Mouse (Mus musculus): Measurements from ENCODE around the gene Usp10. TPM values are rescaled to one million over a fixed set of nuclear protein-coding genes. Genes with fewer than 3 reads are reported as not detected.

Usp10 gene
- total RNA-seq, 2 experiments from 2014 or later: 100 to 113 TPM

- DNase-seq: no peak
Measured at GRCm38 (mm10) chr8:119958076-119958475, 47.9 kb downstream of the Usp10 start.

- DNase-seq: peak; percentile 45 to 47
Measured at GRCm38 (mm10) chr8:119960531-119961104, 50.5 kb downstream of the Usp10 start.

GRCm38 (mm10) chr8:119964859-119965258 is 54.7 kb downstream of the Usp10 start:
- DNase-seq: no peak

DNA sequence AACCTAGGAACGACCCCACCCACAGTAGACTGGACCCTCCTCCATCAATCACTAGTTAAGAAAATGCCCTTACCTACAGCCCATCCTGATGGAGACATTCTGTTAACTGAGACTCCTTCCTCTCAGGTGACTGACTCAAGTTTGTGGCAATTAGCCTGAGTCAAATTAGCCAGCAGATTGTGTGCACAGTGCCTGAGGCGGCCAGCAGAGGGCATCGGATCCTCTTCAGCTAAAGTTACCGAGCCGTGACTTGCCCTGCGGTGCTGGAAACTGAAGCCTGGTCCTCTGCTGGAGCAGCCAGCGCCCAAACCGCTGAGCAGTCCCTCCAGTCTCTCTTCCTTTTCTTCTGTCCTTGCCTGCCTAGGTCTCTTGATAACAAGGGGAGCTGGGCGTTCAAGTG is 57.3 kb downstream of the Usp10 start:
- no peak for DNase-seq

GRCm38 (mm10) chr8:119970169-119970568 is 60.0 kb downstream of the Usp10 start:
- peak; percentile 24 to 54 for DNase-seq

GRCm38 (mm10) chr8:119972558-119972957 is 62.4 kb downstream of the Usp10 start:
- DNase-seq: no peak

GRCm38 (mm10) chr8:119978770-119979381 is 68.7 kb downstream of the Usp10 start:
- DNase-seq: peak in 1 of 2 experiments; percentile 47

DNA sequence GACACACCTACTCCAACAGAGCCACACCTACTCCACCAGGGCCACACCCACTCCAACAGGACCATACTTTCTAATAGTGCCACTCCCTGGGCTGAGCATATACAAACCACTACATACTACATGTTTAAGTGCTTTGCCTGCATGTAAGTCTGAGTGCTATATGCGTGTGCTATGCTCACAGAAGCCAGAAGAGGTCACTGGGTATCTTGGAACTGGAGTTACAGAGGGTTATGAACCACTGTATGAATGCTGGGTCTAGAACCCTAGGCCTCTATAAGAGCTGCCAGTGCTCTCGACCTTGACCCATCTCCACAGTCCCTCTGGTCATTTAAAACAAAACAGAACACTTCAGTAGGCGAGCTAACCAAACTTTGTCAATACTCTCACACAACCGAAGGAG is 71.1 kb downstream of the Usp10 start:
- no peak for DNase-seq

- DNase-seq: peak in 1 of 2 experiments; percentile 45
Measured at GRCm38 (mm10) chr8:119984085-119984484, 73.9 kb downstream of the Usp10 start.

DNA sequence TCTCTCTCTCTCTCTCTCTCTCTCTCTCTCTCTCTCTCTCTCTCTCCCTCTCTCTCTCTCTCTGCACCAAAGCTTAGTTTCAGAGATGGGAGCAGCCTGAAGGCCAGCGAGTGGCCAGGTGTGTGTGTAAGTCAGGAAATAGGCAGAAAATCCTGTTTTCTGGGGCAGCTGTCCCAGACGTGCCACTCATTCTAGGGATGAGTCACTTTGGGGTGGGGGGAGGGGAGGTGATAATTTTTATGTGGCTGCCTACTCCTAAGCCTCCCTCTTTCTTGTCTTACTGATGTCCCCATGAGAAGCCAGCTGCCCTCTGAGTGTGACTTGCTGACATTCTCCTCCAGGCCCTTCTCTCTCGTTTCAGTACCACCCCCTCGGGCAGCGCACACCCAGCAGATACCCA is 76.0 kb downstream of the Usp10 start:
- no peak for DNase-seq

DNA sequence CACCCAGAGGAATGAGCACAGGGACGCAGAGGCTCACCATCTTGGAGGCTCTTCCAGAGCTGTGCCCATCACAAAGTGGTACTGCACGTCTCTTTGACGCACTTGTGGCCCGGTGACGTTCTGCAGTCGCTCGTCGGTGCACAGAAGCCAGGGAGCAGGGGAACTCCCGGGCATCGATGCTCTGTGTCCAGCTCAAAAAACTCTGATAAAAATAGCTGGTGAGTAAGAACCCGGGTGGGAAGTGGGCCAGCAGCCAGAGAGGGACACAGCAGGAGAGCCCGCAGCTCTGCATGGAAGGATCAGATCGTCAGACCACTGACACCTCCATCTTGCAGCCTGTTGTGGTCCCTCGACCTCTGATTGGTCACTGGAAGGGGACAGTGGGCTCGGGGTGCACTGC is 77.9 kb downstream of the Usp10 start:
- DNase-seq: peak; percentile 70 to 84

GRCm38 (mm10) chr8:119992249-119992648 is 82.1 kb downstream of the Usp10 start, which contains the start of gene Crispld2:
TSS of gene Crispld2 (plus strand) at chr8:119992438.
- DNase-seq: peak; percentile 55 to 77

DNA sequence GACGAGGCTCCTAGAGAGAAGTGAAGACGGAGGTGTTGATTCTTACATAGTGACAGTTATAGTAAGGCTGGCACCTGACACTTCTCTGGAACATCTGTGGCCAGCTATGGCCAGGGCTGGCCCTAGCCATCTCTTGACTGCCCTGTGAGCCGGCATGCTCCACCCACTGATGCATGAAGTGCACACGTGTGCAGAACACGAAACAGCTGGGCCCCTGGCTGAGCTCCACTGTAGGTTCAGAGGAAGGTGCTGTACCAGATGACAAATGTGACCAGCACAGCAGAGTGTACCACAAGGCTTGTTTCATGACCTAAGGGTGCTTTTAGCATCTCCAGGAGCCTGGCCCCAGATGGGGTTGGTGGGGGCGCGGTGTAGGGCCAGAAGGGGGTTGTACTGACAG is 84.0 kb downstream of the Usp10 start:
- no peak for DNase-seq

DNA sequence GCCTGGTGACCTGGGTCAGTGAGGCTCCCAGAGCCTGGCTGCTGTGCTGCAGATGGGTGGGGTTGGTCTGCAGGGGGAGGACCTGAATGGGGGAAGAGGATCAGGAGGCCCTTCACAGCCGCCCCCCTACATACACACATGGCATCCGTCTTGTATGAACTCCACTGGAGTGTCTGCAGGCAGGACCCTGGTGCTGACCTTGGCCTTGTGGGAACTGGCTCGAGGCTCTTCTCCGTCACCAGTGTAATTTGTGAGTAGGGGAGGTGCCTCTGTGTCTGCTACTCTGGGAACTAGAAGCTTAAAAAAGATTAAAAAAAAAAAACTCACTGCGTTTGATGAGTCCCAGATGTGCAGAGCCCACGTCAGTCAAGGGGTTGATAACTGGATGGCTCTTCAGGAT is 84.4 kb downstream of the Usp10 start:
- peak; percentile 69 for DNase-seq

GRCm38 (mm10) chr8:119997266-119997665 is 87.1 kb downstream of the Usp10 start:
- DNase-seq: no peak

DNA sequence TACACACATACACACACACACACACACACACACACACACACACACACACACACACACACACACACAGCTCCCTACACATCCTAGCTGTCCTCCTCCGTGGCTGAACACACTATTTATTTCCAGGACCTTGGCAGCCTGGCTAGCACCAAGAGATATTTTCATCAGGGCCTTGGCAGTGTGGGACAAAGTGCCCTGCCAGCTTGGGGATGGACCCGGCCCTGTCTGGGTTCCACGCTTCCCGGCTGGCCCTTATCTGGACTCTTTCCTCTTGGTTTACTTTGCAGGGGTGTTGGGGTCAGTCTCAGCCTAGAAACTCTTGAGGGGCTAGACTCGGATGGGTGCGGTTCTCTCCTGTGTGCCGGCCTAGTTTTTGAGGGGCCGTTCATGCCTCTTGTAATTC is 90.3 kb downstream of the Usp10 start:
- DNase-seq: peak; percentile 68 to 73

DNA sequence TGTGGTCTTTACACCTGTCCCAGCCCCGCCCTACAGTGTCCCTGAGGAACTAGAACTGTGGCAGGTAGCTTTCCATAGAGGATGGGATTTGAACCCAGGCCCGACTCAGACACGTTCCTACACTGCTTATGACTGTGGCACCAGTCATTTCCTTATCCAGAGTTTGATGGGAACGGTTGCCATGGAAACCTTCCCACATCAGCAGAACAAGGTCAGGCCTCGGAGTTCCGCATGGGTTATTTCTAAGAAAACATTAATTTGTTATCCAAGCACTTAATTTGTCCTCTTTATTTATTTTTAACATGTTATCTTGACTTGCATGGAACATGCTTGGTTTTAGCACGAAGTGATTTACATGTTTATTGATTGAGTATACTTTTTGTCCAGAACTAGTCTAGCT is 91.6 kb downstream of the Usp10 start:
- DNase-seq: peak; percentile 65 to 76

DNA sequence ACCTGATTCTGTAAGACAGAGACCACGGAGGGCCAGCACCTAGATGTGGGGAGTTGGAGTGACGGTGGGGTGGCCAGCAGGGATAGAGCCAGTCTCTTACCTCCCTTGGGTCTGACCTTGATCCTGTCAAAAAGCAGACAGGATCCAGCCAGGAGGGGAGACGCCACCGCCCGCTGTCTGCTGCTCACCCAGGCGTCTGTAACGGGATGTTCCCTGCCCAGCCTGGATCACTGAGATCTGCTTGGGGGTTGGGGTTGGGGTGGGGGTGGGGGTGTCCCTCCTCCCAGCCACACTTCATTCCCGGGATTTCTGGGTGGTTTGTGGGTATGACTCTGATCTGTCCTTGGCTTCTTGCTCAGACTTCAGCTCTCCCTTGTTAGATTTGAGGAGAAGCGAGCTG is 92.2 kb downstream of the Usp10 start:
- peak; percentile 28 to 69 for DNase-seq

- DNase-seq: peak; percentile 88 to 91
Measured at GRCm38 (mm10) chr8:120004154-120004702, 94.1 kb downstream of the Usp10 start.

DNA sequence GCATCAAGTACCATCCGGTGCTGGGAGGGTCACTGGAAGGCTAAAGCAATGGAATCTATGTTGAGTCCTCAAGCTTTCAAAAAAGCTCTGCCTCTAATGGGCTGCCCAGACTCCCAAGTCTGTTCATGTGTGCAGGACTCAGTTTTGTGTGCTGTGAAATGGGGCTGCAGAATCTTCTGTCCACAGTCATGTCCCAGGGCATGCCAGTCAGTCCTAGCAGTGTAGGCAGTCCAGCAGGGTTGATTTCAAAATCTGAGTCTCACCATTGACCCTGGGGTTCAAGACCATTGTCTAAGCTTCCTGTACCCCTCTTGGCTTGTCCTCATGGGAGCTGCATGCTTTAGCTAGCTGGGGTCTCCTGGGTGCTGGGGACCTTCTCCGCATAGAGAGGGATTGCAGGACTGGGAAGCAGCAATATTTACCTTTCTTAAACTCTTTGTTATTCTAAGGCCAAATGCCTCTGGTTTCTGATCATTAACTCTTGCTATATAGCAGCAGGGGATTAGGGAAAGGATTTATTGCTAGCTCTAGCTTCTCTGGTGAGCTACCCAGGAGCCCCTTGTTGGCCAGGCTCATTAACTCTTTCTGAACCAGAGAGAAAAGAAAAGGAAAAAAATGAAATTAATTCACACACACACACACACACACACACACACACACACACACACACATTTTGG is 94.7 kb downstream of the Usp10 start:
- DNase-seq: no peak

GRCm38 (mm10) chr8:120006645-120007160 is 96.5 kb downstream of the Usp10 start:
- DNase-seq: no peak

Data from adrenal gland, postnatal 36 days (tissue).